Mouse (Mus musculus): ENCODE results near the gene Hcn1.
A peak's percentile ranks its signal among the peaks of the same experiment; 100 is the strongest.

Hcn1 gene

DNA sequence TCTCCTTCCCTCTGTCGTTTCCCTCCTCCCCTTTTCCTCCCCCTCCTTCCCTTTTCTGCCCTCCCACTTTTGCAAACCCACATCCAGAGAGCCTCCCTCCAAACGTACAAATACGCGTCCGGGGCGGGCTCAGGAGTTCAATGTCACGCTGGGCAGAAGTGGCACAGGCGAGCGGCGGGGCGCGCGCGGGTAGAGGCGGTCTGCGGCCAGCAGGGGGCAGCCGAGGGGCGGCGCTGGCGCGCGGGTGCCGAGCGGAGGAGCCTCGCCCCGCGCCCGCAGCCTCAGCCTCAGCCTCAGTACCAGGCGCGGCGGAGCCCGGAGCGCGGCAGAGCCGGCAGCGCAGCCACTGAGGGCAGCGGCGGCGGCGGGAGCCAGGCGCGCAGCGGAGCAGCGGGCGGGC is at the start of gene Hcn1:
Hcn1 (plus strand) TSS at position 140 of the 400 bp plus-strand sequence.
- peak; percentile 10 for DNase-seq (ENCODE audit: low read depth)

DNA sequence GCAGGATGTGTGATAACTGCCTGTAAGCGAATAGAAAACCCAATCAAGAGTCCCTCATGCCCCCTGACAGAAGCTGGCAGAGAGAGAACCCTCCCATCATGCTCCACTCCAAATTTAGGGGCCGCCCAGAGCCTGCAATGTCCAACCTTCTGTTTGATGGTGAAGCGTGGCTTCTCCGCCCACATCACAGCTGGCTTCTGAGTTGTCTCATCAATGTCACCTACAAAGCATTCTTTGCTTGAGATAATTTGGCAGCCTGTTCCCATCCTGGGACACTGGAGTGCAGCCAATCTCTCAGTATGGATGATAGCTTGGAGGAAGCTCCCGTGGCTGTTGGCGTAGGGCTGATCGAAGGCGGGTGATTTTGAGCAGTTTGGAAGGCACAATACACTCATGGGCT is 34.9 kb upstream of the Hcn1 start:
- DNase-seq (ENCODE audit: low read depth) = no peak

DNA sequence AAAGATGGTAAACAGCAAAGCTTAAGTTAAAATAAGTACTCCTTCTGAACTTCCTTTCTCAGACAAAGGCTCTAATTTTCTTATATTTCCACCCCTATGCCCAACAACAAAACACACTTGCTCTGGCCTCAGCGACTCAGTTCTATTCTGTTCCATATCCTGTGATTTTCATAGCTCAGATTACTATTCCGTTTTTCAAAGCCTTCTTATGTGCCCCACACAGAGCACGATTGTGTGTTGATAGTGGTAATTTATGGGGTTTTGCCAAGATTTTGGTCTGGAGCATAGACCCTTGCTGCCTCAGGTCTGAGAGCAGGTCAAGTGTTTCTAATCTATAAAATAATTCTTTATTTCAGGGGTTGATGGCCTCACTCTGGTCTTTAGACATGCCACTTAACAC is 30.4 kb upstream of the Hcn1 start:
- DNase-seq (ENCODE audit: low read depth) = no peak

DNA sequence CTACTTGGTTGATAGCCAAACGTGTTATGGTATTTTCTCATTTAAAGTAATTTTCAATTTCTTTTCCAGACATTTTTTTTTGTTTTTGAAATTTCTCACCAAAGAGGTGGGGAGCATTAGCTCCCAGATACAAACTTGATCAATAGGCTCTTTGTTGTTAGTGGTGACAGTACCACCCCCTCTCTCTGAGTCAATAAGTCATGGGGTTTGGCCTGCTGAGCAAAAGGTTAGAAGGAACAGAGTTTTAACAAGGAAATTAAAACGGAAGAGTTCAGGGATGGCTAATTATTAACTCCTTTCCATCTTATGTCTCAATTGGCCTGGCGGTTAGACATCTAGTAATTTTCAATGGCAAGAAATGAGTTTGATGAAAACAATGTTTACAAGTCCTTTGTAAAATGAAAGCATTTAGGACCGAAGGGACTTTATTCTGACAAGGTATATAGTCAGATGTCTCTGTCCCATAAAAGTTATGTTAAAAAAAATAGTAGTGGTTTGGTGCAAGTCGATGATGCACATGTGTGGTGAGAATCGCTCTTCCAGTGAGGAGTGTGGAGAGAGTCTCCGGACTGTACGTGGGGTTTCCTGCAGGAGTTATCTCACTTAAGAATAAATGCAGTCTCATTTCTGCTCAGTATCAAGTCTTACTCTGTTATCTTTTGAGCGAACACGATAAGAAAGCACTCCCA is 7.5 kb upstream of the Hcn1 start:
- no peak for DNase-seq (ENCODE audit: low read depth)

- DNase-seq (ENCODE audit: low read depth) = no peak
These were observed 7.0 kb upstream of the Hcn1 start for GRCm38 (mm10) chr13:117595183-117595532.

DNA sequence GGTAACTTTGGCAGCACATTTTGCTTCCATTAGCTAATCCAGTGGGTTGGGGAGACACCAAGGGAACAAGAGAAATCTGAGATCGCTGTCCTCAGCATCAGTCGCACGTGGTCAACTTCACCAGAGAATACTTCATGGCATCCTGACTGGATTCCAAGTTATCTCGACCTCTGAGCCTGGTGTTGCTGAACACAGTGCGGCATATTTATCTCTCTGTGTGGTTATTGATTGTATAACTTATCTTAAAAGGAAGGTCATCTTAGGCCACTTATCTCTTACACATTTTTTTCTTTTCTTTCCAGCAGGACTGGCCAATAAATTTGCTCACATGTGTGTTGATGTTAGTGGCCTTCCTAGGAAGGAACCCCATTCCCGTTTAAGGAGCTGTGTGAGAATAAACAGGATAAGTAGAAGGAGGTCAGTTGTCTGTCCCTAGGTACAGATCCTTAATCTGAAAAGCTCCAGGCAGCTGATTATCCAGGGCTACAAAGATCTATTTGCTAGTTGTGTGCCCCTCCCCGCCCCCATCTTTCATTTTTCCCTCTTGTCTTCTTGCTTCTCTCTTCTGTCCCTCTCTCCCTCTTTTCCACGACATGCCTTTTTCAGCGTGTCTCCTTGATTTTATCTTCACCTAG is 672 bp upstream of the Hcn1 start:
- no peak for DNase-seq (ENCODE audit: low read depth)

DNA sequence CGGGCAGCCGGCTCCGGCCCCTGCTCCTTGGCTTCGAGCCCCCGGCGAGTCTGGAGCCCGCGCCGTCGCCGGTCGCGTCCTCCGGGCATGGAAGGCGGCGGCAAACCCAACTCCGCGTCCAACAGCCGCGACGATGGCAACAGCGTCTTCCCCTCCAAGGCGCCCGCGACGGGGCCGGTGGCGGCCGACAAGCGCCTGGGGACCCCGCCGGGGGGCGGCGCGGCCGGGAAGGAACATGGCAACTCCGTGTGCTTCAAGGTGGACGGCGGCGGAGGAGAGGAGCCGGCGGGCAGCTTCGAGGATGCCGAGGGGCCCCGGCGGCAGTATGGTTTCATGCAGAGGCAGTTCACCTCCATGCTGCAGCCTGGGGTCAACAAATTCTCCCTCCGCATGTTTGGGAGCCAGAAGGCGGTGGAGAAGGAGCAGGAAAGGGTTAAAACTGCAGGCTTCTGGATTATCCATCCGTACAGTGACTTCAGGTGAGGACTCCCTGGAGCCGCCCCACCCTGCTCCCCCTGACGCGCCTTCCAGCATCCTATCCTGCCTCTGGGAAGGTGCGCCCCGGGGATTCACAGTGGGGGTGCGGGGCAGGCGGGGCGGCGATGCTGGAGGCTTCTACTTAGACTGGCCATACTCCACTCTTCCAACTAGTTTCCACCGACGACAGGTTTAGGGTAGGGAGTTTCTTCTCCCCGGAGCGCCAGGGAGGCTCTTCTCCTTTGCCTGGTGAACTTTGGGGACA is 668 bp downstream of the Hcn1 start:
- DNase-seq (ENCODE audit: low read depth) = no peak

DNA sequence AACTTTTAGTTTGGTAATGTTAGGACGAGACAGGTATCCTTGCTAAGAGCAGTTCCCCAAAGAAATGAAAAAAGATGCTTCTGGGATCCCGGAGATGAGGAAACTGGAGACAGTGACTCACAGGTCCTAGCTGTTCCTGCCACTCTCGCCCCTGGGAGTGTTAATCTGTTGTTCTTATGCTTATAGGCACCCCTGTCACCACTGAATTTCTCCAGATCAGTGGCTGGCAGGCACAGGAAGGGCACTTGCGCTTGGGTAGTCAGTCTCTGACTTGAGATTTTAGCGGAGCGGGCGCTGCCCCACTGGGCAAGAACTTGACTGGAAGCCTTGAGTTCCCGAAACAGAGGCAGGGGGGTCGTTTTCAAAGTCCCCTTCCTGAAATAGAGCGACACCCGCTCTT is 1.3 kb downstream of the Hcn1 start:
- no peak for DNase-seq (ENCODE audit: low read depth)

GRCm38 (mm10) chr13:117604073-117604472 is 2.0 kb downstream of the Hcn1 start:
- no peak for DNase-seq (ENCODE audit: low read depth)

- no peak for DNase-seq (ENCODE audit: low read depth)
These were observed 3.0 kb downstream of the Hcn1 start for GRCm38 (mm10) chr13:117604971-117605750.

DNA sequence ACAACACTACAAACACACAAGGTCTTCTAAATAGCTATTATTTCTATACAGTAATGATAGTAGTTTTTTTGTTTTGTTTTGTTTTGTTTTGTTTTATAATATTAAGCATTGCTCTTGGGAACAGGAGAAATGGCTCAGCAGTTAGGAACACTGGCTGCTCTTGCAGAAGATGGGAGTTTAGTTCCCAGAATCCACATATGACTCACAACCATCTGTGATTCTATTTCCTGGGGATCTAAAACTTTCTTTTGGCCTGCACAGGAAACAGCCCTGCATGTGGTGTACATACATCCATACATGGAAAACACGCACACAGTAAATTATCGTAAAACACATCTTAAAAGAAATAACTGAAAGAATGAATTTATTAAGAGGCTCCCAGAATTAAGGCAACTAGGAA is 9.8 kb downstream of the Hcn1 start:
- DNase-seq (ENCODE audit: low read depth) = no peak

DNA sequence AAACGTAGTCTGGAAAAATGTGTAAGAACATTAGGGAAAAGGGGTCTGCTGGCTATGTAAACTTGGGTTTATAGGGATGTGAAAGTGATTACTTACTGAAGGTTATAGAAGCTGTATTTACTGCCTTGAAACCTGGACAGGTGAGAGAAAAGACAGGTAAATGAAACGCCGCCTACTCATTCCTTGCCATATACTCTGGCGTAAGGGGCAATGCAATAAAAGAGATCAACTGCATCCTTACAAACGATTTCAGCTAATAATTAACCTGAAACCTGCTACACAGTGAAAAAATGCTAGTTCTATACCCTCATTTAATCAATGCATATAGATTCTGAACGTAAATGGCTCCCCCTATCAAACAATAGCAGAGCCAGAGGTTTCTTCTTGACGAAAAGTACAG is 17.4 kb downstream of the Hcn1 start:
- DNase-seq (ENCODE audit: low read depth) = no peak

GRCm38 (mm10) chr13:117657501-117657900 is 55.4 kb downstream of the Hcn1 start:
- DNase-seq (ENCODE audit: low read depth) = no peak

GRCm38 (mm10) chr13:117658414-117659175 is 56.5 kb downstream of the Hcn1 start:
- DNase-seq (ENCODE audit: low read depth) = no peak

DNA sequence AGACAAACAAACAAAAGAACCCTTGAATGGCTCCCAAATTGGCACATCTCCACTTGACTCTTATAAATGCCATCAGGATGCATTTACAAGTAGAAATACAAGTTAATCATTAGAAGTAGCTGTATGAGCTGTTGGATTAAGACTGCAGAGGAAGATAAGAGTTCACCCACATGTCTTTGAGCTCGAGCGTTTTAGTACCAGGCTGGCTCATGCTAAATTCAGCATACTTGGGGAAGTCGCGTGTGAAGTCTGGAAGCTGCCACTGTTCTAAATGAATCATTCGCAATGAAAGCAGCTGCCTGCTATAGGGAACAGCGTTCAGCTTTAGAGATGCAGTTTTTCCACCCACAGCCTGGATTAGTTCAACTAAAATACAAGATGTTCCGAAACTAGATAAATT is 57.4 kb downstream of the Hcn1 start:
- DNase-seq (ENCODE audit: low read depth) = no peak

DNA sequence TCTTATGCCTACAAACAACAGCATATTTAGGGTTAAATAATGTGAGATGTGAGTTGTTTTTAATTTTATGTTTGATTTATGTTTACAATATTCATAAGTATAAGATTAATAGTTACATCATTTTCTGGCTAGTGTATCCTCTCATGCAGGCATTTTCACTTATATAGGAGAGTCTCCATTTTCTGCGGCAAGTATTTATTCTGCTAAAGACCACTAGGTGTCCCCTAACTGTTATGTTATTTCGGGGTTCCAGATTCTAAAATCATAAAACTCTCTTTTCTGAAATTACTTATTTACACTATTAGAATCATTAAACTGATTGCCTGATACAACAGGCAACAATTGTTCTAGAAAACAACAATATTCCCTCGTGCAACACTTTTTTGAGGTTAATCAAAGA is 60.5 kb downstream of the Hcn1 start:
- DNase-seq (ENCODE audit: low read depth) = no peak

DNA sequence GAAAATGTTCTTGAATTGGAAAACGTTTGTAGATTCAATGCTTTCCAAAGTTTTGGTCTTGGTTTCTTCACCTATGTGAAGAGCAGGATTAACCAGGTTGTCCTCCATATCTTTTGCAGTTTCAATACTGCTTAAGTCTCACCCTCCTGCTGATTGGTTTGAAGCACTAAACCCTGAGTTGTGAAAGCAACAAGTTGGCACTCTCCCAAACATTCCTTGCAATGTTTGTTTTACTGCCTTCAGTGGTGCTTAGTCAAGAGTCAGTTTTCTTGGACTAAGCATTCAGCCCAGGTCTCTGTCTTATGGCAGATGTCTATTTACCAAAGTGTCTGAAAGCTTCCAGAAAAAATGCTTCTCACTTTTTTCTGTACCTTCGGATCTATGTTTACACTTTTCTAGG is 67.2 kb downstream of the Hcn1 start:
- no peak for DNase-seq (ENCODE audit: low read depth)

DNA sequence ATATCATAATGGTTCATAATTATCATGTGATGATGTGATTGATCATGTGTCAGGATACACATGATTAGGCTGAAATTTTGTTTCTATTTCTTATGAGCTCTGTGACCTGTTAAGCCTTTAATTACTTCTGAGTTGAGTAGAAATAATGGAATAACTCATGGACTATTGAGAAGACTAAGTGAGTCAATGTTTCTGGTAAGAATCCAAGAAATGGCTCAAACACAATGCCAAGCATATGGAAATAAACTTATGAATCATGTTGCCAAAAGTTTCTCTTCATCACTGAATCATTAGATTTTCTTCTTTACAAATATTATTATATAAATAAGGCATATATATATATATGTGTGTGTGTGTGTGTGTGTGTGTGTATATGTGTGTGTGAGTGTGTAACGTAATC is 69.7 kb downstream of the Hcn1 start:
- no peak for DNase-seq (ENCODE audit: low read depth)

GRCm38 (mm10) chr13:117676418-117676817 is 74.3 kb downstream of the Hcn1 start:
- no peak for DNase-seq (ENCODE audit: low read depth)

GRCm38 (mm10) chr13:117687670-117688069 is 85.5 kb downstream of the Hcn1 start:
- DNase-seq (ENCODE audit: low read depth) = no peak

DNA sequence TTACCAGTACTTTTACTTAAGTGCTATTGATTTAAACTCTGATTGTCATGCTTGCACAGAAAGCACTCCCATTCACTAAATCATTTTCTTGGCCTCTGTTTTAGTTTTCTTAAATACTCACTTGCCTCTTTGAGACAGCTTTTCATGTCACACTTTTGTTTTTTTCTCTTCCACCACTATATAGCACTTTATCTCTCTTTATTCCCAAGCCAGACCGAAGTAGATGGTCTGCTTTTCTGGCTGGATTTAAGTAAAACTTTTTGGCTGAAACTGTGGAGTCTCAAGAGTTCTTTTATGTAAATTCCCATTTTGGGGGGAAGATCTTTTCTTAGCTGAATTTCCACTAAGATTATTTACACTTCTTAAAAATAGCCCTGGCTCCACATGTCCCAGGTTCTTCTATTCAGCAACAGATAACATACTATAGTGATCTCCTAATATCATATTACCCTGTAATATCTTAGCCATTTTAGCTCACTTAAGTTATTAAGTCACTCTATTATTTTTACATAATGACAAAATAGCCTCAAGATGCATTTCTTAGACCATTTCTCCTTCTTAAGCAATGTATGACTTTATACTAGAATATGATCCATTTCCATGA is 92.7 kb downstream of the Hcn1 start:
- no peak for DNase-seq (ENCODE audit: low read depth)

Data from naive thymus-derived CD4-positive, alpha-beta T cell, adult 2 months (primary cell).